Mouse (Mus musculus): Measurements from ENCODE around the gene Hexim2. TPM values are rescaled to one million over a fixed set of nuclear protein-coding genes. Genes with fewer than 3 reads are reported as not detected.

The Hexim2 gene
- polyA plus RNA-seq, 1 experiment from 2014 or later, result 17.6 TPM

DNA sequence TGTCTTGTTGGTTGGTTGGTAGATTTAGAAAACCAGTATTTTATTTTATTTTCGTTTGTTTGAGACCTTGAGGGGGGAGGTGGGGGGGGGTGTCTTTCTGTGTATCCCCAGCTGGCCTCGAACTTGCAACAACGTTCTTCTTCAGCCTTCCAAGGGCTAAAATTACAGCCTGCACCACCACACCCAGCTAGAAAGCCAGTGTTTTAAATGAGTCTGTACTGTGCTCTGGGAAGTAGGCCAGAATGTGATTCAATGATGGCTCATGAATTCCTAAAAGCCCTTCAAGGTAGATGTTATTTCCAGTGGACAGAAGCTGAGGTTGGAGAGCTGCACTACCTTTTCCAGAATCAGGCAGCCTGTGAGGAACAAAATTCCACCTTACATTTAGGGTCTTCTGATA, 2.0 kb downstream of the Hexim2 start:
- Histone ChIP-seq H3K4me3 (0 out of 2 replicates have a peak overlapping the region, but pooled peaks have one; percentile 30), H3K9me3 (no peaks in the 10 kb centered on the region), H3K27me3 (no peaks in the 10 kb centered on the region), H3K4me1 (replicated peaks) (peaks cover 55% of the 10 kb centered on the region), H3K9ac (no peak overlapping the region), H3K27ac (replicated peaks) (peak overlapping the region; percentile 78; the same call in 1 of the 2 replicates), H3K4me2 (peak overlapping the region; percentile 54), H3K36me3 (peaks cover 12% of the 10 kb centered on the region)
- no peak for ATAC-seq (ENCODE audit: low read depth)
- WGBS, result 74% methylated on average over 3 of the region's 3 CpGs

DNA sequence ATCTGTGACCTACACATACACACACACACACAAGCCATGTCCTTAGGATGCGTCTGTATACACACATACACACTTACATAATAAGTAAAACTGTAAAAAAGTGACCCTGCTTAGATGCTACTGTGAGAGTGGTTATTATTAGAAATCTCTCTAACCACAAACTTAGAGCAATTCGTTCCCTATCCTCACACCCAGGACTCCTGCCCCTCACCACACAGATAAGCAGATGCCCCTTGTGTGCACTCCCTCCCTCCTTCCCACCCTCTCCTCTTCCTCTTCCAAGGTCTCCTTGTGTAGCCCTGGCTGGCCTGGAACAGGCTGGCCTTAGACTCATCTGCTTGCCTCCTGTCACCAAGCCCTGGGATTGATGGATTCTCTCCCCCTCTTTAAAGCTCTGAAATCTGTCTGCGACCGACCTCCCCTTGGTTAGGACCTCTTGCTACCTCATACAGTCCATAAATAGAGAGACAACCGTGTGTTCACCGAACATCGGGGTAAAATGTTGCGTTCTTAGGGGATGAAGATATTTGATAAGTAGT, 3.9 kb downstream of the Hexim2 start:
- Histone ChIP-seq H3K27me3 (no peaks in the 10 kb centered on the region), H3K4me2 (no peak overlapping the region), H3K9ac (no peak overlapping the region), H3K4me1 (replicated peaks) (peaks cover 47% of the 10 kb centered on the region), H3K9me3 (no peaks in the 10 kb centered on the region), H3K4me3 (no peak overlapping the region), H3K27ac (replicated peaks) (no peak overlapping the region), H3K36me3 (peaks cover 23% of the 10 kb centered on the region)
- WGBS, result 90% methylated on average over 8 of the region's 8 CpGs
- no peak for ATAC-seq (ENCODE audit: low read depth)

DNA sequence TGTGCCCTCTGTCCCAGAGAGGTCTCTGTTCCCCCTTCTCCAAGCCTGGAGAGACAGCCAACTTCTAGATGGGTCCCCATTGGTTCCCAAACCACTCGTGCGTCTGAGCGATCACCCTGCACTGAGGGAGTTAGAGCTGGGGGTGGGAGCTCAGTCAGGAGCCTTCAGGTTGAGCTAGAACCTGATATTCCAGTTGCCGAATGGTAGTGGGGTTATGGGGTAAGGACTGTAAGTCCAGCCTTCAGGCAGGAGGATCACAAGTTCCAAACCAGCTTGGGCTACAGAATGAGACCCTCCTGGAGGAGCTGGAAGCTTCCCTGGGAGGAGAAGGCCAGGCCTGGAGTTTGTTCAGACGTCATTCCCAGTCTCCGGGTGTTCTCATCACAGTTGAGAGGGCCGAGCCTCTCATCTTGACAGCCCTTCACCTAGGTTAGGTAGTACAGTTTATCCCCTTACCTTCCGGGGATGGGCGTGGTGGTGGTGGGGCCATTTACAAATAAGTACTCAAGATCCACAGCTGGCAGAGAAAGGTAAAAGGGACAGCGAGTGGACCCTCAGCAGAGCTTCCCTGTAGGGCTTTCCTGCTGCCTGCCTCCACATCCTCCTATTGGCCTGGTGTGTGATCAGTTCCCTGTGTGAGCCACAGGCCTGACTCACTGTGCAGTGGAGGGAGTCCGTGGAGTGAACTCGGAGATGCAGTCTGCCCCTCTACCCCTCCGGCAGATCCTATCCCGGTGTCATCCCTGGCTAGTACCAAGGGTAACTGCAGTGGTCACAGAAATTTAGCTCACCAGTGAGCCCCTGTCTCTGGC, 7.9 kb downstream of the Hexim2 start:
- Histone ChIP-seq H3K9me3 (no peaks in the 10 kb centered on the region), H3K4me1 (replicated peaks) (peaks cover 49% of the 10 kb centered on the region), H3K4me2 (no peak overlapping the region), H3K36me3 (peaks cover 23% of the 10 kb centered on the region), H3K27me3 (no peaks in the 10 kb centered on the region), H3K9ac (no peak overlapping the region), H3K4me3 (no peak overlapping the region), H3K27ac (replicated peaks) (peak overlapping the region; percentile 90)
- ATAC-seq (ENCODE audit: low read depth), result no peak
- 87% methylated on average over 14 of the region's 14 CpGs for WGBS

GRCm38 (mm10) chr11:103140763-103141100, 8.5 kb downstream of the Hexim2 start:
- WGBS, result 68% methylated on average over 6 of the region's 6 CpGs
- Histone ChIP-seq H3K9ac (no peak overlapping the region), H3K36me3 (peaks cover 23% of the 10 kb centered on the region), H3K4me2 (no peak overlapping the region), H3K4me3 (no peak overlapping the region), H3K27me3 (no peaks in the 10 kb centered on the region), H3K9me3 (no peaks in the 10 kb centered on the region), H3K4me1 (replicated peaks) (peaks cover 46% of the 10 kb centered on the region), H3K27ac (replicated peaks) (peak overlapping the region; percentile 90)
- ATAC-seq (ENCODE audit: low read depth), result no peak

DNA sequence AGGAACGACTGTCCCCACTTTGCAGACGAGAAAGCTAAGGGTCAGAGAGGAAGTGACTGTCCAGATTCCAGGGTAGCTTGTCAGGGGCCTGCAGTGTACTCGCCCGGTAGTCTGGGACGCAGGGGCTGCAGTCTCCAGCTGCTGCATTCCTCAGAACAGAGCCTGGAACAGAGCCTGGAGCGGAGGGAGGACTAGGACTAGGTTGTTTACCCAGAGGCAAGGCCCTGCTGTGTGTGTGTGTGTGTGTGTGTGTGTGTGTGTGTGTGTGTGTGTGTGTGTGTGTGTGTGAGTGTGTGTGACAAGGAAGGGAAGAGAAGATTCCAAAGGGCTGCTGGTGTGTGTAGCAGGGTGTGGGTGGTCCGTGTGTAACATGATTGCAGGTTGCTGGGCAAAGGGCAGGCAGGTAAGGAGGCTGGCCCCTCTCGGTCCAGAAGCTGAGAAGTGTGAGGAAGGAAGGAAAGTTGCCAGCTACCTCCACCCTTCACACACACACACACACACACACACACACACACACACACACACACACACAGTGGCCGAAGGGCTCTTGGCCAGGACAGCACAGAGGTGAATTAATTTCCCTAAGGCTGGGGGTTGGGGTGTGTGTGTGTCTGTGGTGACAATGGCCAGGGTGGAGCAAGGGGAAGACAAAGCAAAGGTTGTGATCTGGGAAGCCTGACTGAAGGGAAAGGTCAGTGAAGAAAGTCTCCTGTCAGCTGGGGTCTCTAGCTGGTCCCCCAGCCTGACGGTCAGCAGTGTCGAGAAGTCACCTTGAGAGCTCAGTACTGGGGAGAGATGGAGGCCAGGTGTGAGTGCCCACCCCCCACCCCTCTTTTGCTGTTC, 9.1 kb downstream of the Hexim2 start:
- WGBS, result 40% methylated on average over 9 of the region's 11 CpGs
- ATAC-seq (ENCODE audit: low read depth), result no peak
- Histone ChIP-seq H3K9ac (peak overlapping the region; percentile 43), H3K27ac (replicated peaks) (peak overlapping the region; percentile 90), H3K4me2 (no peak overlapping the region), H3K9me3 (no peaks in the 10 kb centered on the region), H3K27me3 (no peaks in the 10 kb centered on the region), H3K4me3 (no peak overlapping the region), H3K4me1 (replicated peaks) (peaks cover 40% of the 10 kb centered on the region), H3K36me3 (peaks cover 23% of the 10 kb centered on the region)

DNA sequence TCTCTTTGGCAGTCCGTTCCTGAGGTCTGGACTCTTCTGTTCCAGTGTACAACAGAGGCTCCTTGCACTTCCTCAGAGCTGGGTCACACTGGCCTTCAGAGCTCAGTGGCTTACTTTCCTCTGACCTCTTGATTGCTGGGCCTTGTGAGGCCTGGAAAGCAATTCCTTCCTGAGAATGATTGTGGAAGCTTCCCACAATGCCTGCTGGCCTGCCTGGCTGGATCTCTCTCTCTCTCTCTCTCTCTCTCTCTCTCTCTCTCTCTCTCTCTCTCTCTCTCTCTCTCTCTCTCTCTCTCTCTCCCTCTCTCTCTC, 9.7 kb downstream of the Hexim2 start:
- peak; percentile 49; the same call in 1 of the 2 replicates for ATAC-seq (ENCODE audit: low read depth)
- Histone ChIP-seq H3K27me3 (no peaks in the 10 kb centered on the region), H3K36me3 (peaks cover 23% of the 10 kb centered on the region), H3K27ac (replicated peaks) (peak overlapping the region; percentile 90), H3K4me2 (peak overlapping the region; percentile 52; the same call in 1 of the 2 replicates), H3K4me3 (no peak overlapping the region), H3K9ac (peak overlapping the region; percentile 43), H3K4me1 (replicated peaks) (peaks cover 39% of the 10 kb centered on the region), H3K9me3 (no peaks in the 10 kb centered on the region)
- WGBS, result 40% methylated on average over 1 of the region's 1 CpGs

DNA sequence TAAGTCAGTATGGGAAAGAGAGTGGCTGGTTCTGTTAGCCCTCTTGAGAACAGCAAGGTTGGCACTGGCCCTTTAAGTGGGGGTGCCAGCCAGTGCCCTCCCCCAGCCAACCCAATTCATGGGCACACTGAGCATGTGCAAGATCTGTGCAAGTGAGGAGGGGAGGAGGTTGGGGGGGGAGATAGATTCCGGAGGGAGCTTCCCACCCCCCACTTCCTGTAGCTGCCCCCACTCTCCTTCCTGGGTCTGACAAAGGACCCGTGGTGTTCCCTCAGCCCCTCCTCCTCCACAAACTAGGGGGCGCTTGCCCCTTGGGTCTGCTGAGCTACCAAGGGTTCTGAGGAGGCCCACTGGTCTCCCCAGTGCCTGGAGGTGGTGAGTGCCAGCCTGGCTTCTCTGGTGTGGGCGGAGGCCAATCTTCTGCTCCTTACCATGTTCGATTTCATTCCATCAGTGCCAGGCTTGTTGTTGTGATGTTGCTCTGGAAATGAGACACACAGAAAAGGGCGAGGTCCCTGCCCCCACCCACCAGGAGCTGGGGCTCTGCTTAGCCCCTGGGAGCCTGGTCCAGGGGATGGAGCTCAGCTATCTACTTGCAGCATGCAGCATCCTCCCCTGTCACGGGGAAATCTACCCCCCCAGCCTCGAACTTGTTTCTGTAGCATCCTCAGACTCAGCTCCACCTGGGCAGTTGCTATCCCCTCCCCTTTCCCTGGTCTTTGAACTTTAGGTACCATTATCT, 10.4 kb downstream of the Hexim2 start:
- H3K27me3 ChIP-seq, result no peaks in the 10 kb centered on the region
- peak; percentile 94 for ATAC-seq (ENCODE audit: low read depth)
- H3K9me3 ChIP-seq, result no peaks in the 10 kb centered on the region
- H3K9ac ChIP-seq, result peak overlapping the region; percentile 72
- H3K27ac ChIP-seq (replicated peaks), result peak overlapping the region; percentile 90
- peak overlapping the region; percentile 30 for H3K4me3 ChIP-seq
- WGBS, result 31% methylated on average over 8 of the region's 8 CpGs
- H3K4me2 ChIP-seq, result peak overlapping the region; percentile 52
- peaks cover 23% of the 10 kb centered on the region for H3K36me3 ChIP-seq
- peaks cover 39% of the 10 kb centered on the region for H3K4me1 ChIP-seq (replicated peaks)

GRCm38 (mm10) chr11:103144309-103145285, 12.4 kb downstream of the Hexim2 start:
- H3K36me3 ChIP-seq, result peaks cover 7% of the 10 kb centered on the region
- H3K27ac ChIP-seq (replicated peaks), result no peak overlapping the region
- no peak for ATAC-seq (ENCODE audit: low read depth)
- H3K4me2 ChIP-seq, result no peak overlapping the region
- H3K9me3 ChIP-seq, result no peaks in the 10 kb centered on the region
- H3K4me3 ChIP-seq, result no peak overlapping the region
- H3K9ac ChIP-seq, result no peak overlapping the region
- peaks cover 39% of the 10 kb centered on the region for H3K4me1 ChIP-seq (replicated peaks)
- no peaks in the 10 kb centered on the region for H3K27me3 ChIP-seq
- 43% methylated on average over 12 of the region's 12 CpGs for WGBS

DNA sequence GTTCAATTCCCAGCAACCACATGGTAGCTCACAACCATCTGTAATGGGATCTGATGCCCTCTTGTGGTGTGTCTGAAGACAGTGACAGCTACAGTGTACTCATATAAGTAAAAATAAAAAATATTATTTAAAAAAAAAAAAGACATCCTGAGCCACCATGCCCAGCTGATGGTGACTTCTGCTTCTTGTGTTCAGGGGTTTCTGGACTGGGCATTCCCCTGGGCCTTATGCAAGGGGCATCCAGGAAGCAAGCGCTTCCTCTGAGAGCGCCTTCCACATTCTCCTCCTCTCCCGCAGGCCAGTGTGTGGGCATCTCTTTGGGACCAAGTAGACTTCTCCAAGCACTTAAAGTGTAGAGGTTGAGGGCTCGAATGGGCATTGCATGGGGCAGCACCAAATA, 14.2 kb downstream of the Hexim2 start:
- no peak overlapping the region for H3K4me2 ChIP-seq
- ATAC-seq (ENCODE audit: low read depth), result no peak
- H3K27me3 ChIP-seq, result no peaks in the 10 kb centered on the region
- H3K9ac ChIP-seq, result no peak overlapping the region
- no peaks in the 10 kb centered on the region for H3K9me3 ChIP-seq
- no peaks in the 10 kb centered on the region for H3K36me3 ChIP-seq
- H3K4me1 ChIP-seq (replicated peaks), result peaks cover 31% of the 10 kb centered on the region
- no peak overlapping the region for H3K27ac ChIP-seq (replicated peaks)
- WGBS, result 93% methylated on average over 4 of the region's 4 CpGs
- no peak overlapping the region for H3K4me3 ChIP-seq

DNA sequence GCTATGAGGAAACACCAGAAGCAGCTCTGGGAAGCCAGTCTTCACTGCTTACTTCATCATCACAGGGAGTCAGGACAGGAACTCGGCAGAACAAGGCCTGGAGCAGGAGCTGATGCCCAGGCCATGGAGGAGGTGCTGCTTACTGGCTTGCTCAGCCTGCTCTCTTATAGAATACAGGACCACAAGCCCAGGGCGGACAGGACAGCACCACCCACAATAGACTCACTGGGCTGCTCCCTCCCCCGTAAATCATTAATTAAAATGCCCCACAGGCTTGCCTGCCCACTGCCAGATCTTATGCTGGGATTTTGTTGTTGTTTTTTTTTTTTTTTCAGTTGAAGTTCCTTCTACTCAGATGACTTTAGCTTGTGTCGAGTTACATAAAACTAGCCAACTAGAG, 15.5 kb downstream of the Hexim2 start:
- WGBS, result 74% methylated on average over 4 of the region's 4 CpGs
- no peak for ATAC-seq (ENCODE audit: low read depth)

GRCm38 (mm10) chr11:103149771-103150170, 17.5 kb downstream of the Hexim2 start:
- peaks cover 6% of the 10 kb centered on the region for H3K4me1 ChIP-seq (replicated peaks)
- no peak for ATAC-seq (ENCODE audit: low read depth)
- H3K27ac ChIP-seq (replicated peaks), result no peak overlapping the region
- no peaks in the 10 kb centered on the region for H3K36me3 ChIP-seq
- no peak overlapping the region for H3K4me3 ChIP-seq
- WGBS, result 86% methylated on average over 4 of the region's 4 CpGs
- H3K27me3 ChIP-seq, result no peaks in the 10 kb centered on the region
- H3K4me2 ChIP-seq, result no peak overlapping the region
- no peak overlapping the region for H3K9ac ChIP-seq
- H3K9me3 ChIP-seq, result no peaks in the 10 kb centered on the region

More for the DNA sequence above, 15.5 kb downstream of the Hexim2 start:
- Histone ChIP-seq H3K27ac (replicated peaks) (no peak overlapping the region), H3K9ac (no peak overlapping the region), H3K9me3 (no peaks in the 10 kb centered on the region), H3K4me2 (no peak overlapping the region), H3K4me3 (no peak overlapping the region), H3K27me3 (no peaks in the 10 kb centered on the region), H3K36me3 (no peaks in the 10 kb centered on the region), H3K4me1 (replicated peaks) (peaks cover 18% of the 10 kb centered on the region)

Data from neural tube, embryonic 13.5 days (tissue).